Mouse (Mus musculus) limb, embryonic 10.5 days (tissue): ENCODE data around the gene Chrm4. TPM values are rescaled to one million over a fixed set of nuclear protein-coding genes. Genes with fewer than 3 reads are reported as not detected.

Experiments
- DNase-seq: peaks from one replicate; pipeline ENCODE4 v3.0.0-alpha.2; 2017; ENCODE audit warnings: low spot score
- H3K27ac ChIP-seq: fragments of 300-500 bp; sonication (generic); 2 replicates; pipeline ENCODE4 v1.5.1; 2016; ENCODE audit warnings: mild to moderate bottlenecking
- H3K27me3 ChIP-seq: fragments of 300-500 bp; sonication (generic); 2 replicates; pipeline ENCODE4 v1.6.1; 2016; ENCODE audit warnings: low read depth, mild to moderate bottlenecking; ENCODE audit not compliant: poor library complexity, severe bottlenecking
- H3K36me3 ChIP-seq: fragments of 300-500 bp; sonication (generic); 2 replicates; pipeline ENCODE4 v1.6.1; 2016; ENCODE audit warnings: mild to moderate bottlenecking, moderate library complexity
- H3K4me1 ChIP-seq: fragments of 300-500 bp; sonication (generic); 2 replicates; pipeline ENCODE4 v1.6.1; 2016
- H3K4me3 ChIP-seq: fragments of 300-500 bp; sonication (generic); 2 replicates; pipeline ENCODE4 v1.5.1; 2016; ENCODE audit warnings: mild to moderate bottlenecking, moderate library complexity
- H3K9me3 ChIP-seq: fragments of 300-500 bp; sonication (generic); replicated peaks from 2 replicates; pipeline ENCODE4 v1.6.1; 2016; ENCODE audit warnings: mild to moderate bottlenecking
- WGBS: fragments of 180-500 bp; shearing (Covaris S2); methylation state at CpG from one replicate; pipeline ENCODE4 v1.1.7; 2016; 5-methylcytosine and 5-hydroxymethylcytosine counted together
- polyA plus RNA-seq: library from polyadenylated mRNA; unstranded; fragments of >200 nt; fragmentation: Nextera tagmentation; extraction: Ambion mirVana; gene quantifications from 2 replicates; pipeline ENCODE4 v1.2.1, GENCODE M21; 2016

Gene Chrm4
- polyA plus RNA-seq, 1 experiment from 2014 or later, result 0.76 TPM

DNA sequence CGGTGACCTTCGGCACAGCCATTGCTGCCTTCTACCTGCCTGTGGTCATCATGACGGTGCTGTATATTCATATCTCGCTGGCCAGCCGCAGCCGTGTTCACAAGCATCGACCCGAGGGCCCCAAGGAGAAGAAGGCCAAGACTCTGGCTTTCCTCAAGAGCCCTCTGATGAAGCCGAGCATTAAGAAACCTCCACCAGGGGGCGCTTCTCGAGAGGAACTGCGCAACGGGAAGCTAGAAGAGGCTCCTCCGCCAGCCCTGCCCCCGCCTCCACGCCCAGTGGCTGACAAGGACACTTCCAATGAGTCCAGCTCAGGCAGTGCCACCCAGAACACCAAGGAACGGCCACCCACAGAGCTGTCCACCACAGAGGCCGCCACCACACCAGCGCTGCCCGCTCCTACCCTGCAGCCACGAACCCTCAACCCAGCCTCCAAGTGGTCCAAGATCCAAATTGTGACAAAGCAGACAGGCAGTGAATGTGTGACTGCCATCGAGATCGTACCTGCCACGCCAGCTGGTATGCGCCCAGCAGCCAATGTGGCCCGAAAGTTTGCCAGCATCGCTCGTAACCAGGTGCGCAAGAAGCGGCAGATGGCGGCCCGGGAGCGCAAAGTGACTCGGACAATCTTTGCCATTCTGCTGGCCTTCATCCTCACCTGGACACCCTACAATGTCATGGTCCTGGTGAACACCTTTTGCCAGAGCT is 931 bp downstream of the Chrm4 start:
- 0 out of 2 replicates have a peak overlapping the region, but pooled peaks have one; percentile 2 for H3K27ac ChIP-seq
- H3K9me3 ChIP-seq, result no peaks in the 10 kb centered on the region
- H3K36me3 ChIP-seq, result peaks cover 31% of the 10 kb centered on the region
- peaks cover 57% of the 10 kb centered on the region for H3K4me1 ChIP-seq
- H3K4me3 ChIP-seq, result 0 out of 2 replicates have a peak overlapping the region, but pooled peaks have one; percentile 11
- peak; percentile 89 for DNase-seq
- H3K27me3 ChIP-seq, result peaks cover 26% of the 10 kb centered on the region
- WGBS, result 34% methylated on average over 34 of the region's 34 CpGs

DNA sequence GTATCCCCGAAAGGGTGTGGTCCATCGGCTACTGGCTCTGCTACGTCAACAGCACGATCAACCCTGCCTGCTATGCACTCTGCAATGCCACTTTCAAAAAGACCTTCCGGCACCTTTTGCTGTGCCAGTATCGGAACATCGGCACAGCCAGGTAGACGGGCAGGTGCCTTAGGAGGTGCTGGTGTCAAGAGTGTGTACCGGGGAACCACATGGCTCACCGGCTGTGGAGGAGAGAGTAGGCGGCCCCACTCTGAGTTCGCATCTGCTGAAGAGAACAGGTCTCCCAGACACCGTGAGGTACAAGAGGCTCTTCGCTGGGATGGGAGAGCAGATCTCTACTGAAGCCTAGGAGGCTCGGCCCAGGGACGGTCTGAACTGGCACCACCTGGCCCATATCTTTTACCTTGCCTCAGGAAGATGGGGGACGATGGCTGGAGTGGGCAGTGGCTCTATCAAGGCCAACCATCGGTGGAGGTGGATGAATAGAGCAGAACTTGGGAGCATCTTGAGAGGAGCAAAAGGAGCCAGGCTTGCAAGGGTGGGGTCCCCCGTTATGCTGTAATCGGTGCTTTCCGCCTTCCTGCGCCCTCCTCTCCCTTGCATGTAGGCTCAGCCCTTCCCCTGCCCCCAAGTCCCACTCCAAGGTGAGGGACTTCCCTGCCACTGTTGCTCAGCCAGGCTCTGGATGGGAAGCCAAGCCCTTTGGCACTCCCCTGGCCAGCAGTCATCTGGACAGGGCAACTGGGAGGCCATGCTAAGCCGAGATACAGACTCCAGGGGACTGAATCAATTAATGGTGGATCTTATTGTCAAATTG is 1.7 kb downstream of the Chrm4 start:
- H3K36me3 ChIP-seq, result peaks cover 39% of the 10 kb centered on the region
- H3K4me1 ChIP-seq, result peaks cover 57% of the 10 kb centered on the region
- WGBS, result 63% methylated on average over 23 of the region's 23 CpGs
- DNase-seq, result peak; percentile 51
- H3K27me3 ChIP-seq, result peaks cover 18% of the 10 kb centered on the region
- H3K27ac ChIP-seq, result no peak overlapping the region
- peak overlapping the region; percentile 88 for H3K4me3 ChIP-seq
- H3K9me3 ChIP-seq, result no peaks in the 10 kb centered on the region

DNA sequence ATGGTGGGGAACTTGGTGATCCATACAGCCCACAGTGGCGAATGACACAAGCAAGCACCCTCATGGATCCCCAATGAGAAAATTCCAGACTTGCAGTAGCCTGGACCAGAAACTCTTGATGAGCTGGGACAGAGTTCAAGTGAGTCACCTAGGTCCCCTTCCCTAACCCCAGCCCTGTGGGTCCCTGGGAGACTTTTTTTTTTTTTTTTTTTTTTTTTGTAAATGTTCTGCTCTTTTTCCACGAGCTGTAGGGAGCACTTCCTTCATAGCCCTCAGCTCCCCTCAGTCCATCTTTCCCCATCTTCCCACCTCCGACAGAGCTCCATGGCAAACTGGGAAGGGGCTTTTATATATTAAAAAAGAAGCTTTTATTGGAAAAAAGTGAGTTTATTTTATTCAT is 2.4 kb downstream of the Chrm4 start:
- 49% methylated on average over 3 of the region's 3 CpGs for WGBS
- Histone ChIP-seq H3K9me3 (no peaks in the 10 kb centered on the region), H3K27ac (peak overlapping the region; percentile 100), H3K36me3 (peaks cover 46% of the 10 kb centered on the region), H3K27me3 (peaks cover 11% of the 10 kb centered on the region), H3K4me1 (peaks cover 58% of the 10 kb centered on the region), H3K4me3 (peak overlapping the region; percentile 88)
- DNase-seq, result no peak

- Histone ChIP-seq H3K9me3 (no peaks in the 10 kb centered on the region), H3K36me3 (peaks cover 51% of the 10 kb centered on the region), H3K4me1 (peaks cover 62% of the 10 kb centered on the region), H3K27ac (peak overlapping the region; percentile 100), H3K27me3 (peaks cover 7% of the 10 kb centered on the region), H3K4me3 (peak overlapping the region; percentile 88)
- DNase-seq, result peak; percentile 89
- WGBS, result 13% methylated on average over 12 of the region's 12 CpGs
Observed at GRCm38 (mm10) chr2:91929936-91930335, 2.9 kb downstream of the Chrm4 start.

GRCm38 (mm10) chr2:91930761-91931291 is 3.8 kb downstream of the Chrm4 start:
- peaks cover 60% of the 10 kb centered on the region for H3K36me3 ChIP-seq
- peak; percentile 68 for DNase-seq
- peak overlapping the region; percentile 100 for H3K27ac ChIP-seq
- WGBS, result under 1% methylated on average over 23 of the region's 23 CpGs
- H3K4me1 ChIP-seq, result peaks cover 65% of the 10 kb centered on the region
- no peaks in the 10 kb centered on the region for H3K27me3 ChIP-seq
- no peaks in the 10 kb centered on the region for H3K9me3 ChIP-seq
- peak overlapping the region; percentile 88 for H3K4me3 ChIP-seq

DNA sequence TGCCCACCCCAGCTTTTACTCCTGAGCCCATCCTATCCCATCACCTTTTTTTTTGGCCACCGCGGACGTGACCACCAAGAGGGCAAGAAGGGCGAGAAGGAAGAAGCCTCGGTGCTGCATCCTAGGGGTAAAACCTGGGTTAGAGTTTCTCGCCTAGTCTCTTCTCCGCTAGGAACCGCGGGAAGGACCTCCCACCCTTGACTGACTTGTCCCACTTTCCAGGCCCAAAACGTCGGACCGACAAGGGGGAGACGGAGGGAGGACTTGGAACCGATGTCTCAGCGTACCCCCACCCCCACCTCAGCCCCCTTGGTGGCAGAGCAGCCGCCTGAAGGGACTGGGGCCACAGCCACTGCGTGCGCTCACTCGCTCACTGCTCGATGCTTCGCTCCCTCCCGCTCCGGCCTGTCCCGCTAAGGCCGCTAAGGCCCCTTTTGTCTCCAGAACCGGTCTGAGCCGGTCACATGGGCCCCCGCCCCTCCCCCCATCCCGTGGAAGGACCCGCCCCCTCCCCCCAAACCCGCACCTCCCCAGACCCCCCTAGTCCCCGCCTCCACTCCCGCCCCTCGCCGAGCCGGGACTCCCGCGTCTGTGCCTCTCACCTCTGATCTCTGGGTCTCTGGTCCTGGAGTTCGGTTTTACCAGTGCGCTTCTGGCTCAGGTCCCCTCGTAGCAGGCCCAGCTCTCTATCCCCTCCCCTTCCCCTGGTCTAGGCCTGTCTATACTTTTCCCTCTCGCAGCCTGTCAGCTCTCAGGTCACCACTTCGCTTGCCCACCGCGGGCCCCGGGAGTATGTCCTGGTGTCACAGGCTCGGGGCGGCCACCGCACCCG is 4.5 kb downstream of the Chrm4 start:
- Histone ChIP-seq H3K36me3 (peaks cover 67% of the 10 kb centered on the region), H3K27me3 (no peaks in the 10 kb centered on the region), H3K9me3 (no peaks in the 10 kb centered on the region), H3K27ac (peak overlapping the region; percentile 100), H3K4me3 (peak overlapping the region; percentile 88), H3K4me1 (peaks cover 69% of the 10 kb centered on the region)
- DNase-seq, result peak; percentile 97
- under 1% methylated on average over 48 of the region's 50 CpGs for WGBS

DNA sequence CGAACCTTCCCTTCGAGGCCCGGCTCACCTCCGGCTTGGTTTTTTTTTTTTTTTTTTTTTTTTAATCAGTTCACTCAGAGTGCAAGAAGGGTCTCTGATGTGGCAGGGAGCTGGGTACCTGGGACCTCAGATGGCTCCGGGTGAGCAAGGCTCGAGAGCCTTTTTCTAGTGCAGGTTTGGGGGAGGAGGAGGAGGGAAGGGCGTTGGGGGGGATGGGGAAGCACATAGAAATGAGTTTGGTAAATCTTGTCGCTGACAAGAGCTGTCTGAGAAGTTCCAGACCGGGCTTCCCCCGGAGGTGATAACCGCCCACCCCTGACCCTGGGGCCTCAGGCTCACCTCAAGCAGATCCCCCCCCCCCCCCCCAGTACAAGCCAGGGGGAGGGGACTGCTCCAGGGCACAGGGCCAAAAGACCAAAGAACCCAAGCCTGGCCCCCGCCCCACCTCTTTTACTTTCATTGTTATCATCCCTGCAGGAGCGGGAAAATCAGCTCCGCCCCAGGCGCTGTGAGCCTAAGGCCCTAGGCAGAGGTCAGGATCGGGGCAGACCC is 5.2 kb downstream of the Chrm4 start, which contains the start of gene Mdk:
Mdk (minus strand) TSS at position 138 of the 552 bp plus-strand sequence.
- Histone ChIP-seq H3K36me3 (peaks cover 74% of the 10 kb centered on the region), H3K4me3 (peak within 1 kb of the TSS; percentile 88), H3K4me1 (peaks cover 75% of the 10 kb centered on the region), H3K27me3 (no peaks in the 10 kb centered on the region), H3K9me3 (no peaks in the 10 kb centered on the region), H3K27ac (peak within 1 kb of the TSS; percentile 100)
- peak; percentile 81 for DNase-seq
- WGBS, result under 1% methylated on average over 15 of the region's 16 CpGs

DNA sequence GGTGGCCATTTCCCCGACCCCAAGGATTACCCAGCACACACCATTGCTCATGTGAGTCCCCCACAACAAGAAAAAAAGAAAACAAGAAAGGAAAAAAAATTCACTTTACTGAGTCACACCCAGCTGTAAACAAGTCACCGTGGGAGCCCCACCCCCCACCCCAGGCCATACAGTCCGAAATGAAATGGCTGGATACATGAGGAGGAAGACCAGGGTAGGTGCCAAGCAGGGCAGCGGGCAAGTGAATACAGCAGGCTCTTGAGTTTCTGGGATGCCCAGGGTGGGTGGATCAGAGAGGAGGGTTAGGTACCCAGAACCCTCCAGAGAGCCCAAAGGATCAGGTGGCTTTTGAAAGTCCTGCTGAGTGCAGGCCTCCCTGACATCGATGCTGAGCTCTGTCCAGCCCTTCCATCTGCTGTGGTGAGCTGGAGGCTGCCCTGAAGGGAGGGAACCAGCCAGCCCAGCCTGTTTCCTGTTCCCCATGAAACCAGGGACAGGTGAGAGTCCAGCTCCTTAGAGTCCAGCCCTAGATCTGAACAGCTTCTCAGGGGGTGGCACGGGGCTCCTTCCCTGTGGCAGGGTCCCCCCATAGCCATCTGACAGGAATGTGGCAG is 5.8 kb downstream of the Chrm4 start:
- H3K4me1 ChIP-seq, result peaks cover 70% of the 10 kb centered on the region
- peak; percentile 73 for DNase-seq
- peak overlapping the region; percentile 100 for H3K27ac ChIP-seq
- H3K9me3 ChIP-seq, result no peaks in the 10 kb centered on the region
- peaks cover 76% of the 10 kb centered on the region for H3K36me3 ChIP-seq
- H3K27me3 ChIP-seq, result no peaks in the 10 kb centered on the region
- H3K4me3 ChIP-seq, result peak overlapping the region; percentile 88
- 9% methylated on average over 6 of the region's 6 CpGs for WGBS

DNA sequence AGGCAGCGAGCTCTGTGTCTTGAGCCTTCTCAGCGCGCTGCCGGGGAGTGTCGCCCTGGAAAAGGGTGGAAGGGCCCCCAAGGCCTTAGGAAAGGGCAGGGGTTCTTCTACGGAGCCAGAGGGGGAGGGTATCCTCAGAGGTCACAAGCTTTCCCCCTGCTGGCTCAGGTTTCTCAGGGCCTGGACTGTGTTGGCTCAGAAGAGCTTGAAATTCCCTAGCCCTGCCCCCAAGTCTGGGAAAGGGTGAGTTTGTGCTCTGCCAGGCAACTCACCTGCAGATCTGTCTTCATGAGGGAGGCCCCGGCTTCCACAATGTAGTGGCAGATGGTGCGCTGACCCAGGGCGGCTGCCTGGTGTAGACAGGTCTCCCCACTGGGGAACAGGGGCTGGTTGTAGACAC is 6.4 kb downstream of the Chrm4 start:
- no peaks in the 10 kb centered on the region for H3K27me3 ChIP-seq
- peak overlapping the region; percentile 88 for H3K4me3 ChIP-seq

GRCm38 (mm10) chr2:91934016-91934415 is 7.0 kb downstream of the Chrm4 start:
- peaks cover 58% of the 10 kb centered on the region for H3K4me1 ChIP-seq

More for the DNA sequence above, 6.4 kb downstream of the Chrm4 start:
- Histone ChIP-seq H3K9me3 (no peaks in the 10 kb centered on the region), H3K4me1 (peaks cover 63% of the 10 kb centered on the region), H3K27ac (peak overlapping the region; percentile 100), H3K36me3 (peaks cover 77% of the 10 kb centered on the region)
- no peak for DNase-seq
- WGBS, result 11% methylated on average over 9 of the region's 9 CpGs

GRCm38 (mm10) chr2:91934826-91935525 is 7.9 kb downstream of the Chrm4 start:
- no peak for DNase-seq
- Histone ChIP-seq H3K9me3 (no peaks in the 10 kb centered on the region), H3K27me3 (no peaks in the 10 kb centered on the region), H3K36me3 (peaks cover 77% of the 10 kb centered on the region), H3K4me1 (peaks cover 48% of the 10 kb centered on the region), H3K27ac (peak overlapping the region; percentile 100), H3K4me3 (no peak overlapping the region)
- WGBS, result 89% methylated on average over 9 of the region's 9 CpGs

More at GRCm38 (mm10) chr2:91934016-91934415, 7.0 kb downstream of the Chrm4 start:
- Histone ChIP-seq H3K27ac (peak overlapping the region; percentile 100), H3K36me3 (peaks cover 77% of the 10 kb centered on the region), H3K9me3 (no peaks in the 10 kb centered on the region), H3K4me3 (peak overlapping the region; percentile 88), H3K27me3 (no peaks in the 10 kb centered on the region)
- DNase-seq, result peak; percentile 41
- 49% methylated on average over 8 of the region's 8 CpGs for WGBS
